Mouse (Mus musculus) midbrain, embryonic 16.5 days (tissue): ENCODE data around the gene Rnps1. TPM values are rescaled to one million over a fixed set of nuclear protein-coding genes. Genes with fewer than 3 reads are reported as not detected.
A peak's percentile ranks its signal among the peaks of the same experiment; 100 is the strongest.

Experiments
- ATAC-seq: fragments of 200-750 bp; cut with Nextera tagmentation; 2 replicates; pipeline ENCODE4 v1.8.0; 2017; ENCODE audit warnings: moderate TSS enrichment
- H3K27ac ChIP-seq: fragments of 300-500 bp; sonication (generic); 2 replicates; pipeline ENCODE4 v1.5.1; 2014; ENCODE audit warnings: mild to moderate bottlenecking, low read length, mixed read lengths
- H3K27me3 ChIP-seq: fragments of 300-500 bp; sonication (generic); 2 replicates; pipeline ENCODE4 v1.6.1; 2014; ENCODE audit warnings: low read depth, low read length, mixed read lengths; ENCODE audit not compliant: control insufficient read depth, insufficient read depth
- H3K36me3 ChIP-seq: fragments of 300-500 bp; sonication (generic); 2 replicates; pipeline ENCODE4 v1.6.1; 2014; ENCODE audit warnings: mild to moderate bottlenecking, low read length, moderate library complexity, mixed read lengths; ENCODE audit not compliant: control insufficient read depth, insufficient read depth
- H3K4me1 ChIP-seq: fragments of 300-500 bp; sonication (generic); 2 replicates; pipeline ENCODE4 v1.6.1; 2014; ENCODE audit warnings: mild to moderate bottlenecking, low read length, mixed read lengths; ENCODE audit not compliant: control insufficient read depth, insufficient read depth
- H3K4me2 ChIP-seq: fragments of 300-500 bp; sonication (generic); 2 replicates; pipeline ENCODE4 v1.6.1; 2014; ENCODE audit warnings: mild to moderate bottlenecking, low read length, mixed read lengths
- H3K4me3 ChIP-seq: fragments of 300-500 bp; sonication (generic); 2 replicates; pipeline ENCODE4 v1.5.1; 2014; ENCODE audit warnings: low read depth, mild to moderate bottlenecking, low read length, moderate library complexity, mixed read lengths
- H3K9ac ChIP-seq: fragments of 300-500 bp; sonication (generic); 2 replicates; pipeline ENCODE4 v1.6.1; 2014; ENCODE audit warnings: low read depth, low read length, mixed read lengths
- H3K9me3 ChIP-seq: fragments of 300-500 bp; sonication (generic); replicated peaks from 2 replicates; pipeline ENCODE4 v1.6.1; 2014; ENCODE audit warnings: mild to moderate bottlenecking, low read length, mixed read lengths; ENCODE audit not compliant: control insufficient read depth, poor library complexity, severe bottlenecking
- WGBS: fragments of 180-500 bp; shearing (Covaris S2); extraction: QIAGEN DNeasy Blood & Tissue Kit; methylation state at CpG from one replicate; pipeline ENCODE4 v1.1.7; 2014; 5-methylcytosine and 5-hydroxymethylcytosine counted together
- polyA plus RNA-seq: library from polyadenylated mRNA; unstranded; fragments of >200 nt; fragmentation: Nextera tagmentation; extraction: Ambion mirVana; gene quantifications from 2 replicates; pipeline ENCODE4 v1.2.1, GENCODE M21; 2015

The Rnps1 gene
- polyA plus RNA-seq, 1 experiment from 2014 or later: 365 TPM

DNA sequence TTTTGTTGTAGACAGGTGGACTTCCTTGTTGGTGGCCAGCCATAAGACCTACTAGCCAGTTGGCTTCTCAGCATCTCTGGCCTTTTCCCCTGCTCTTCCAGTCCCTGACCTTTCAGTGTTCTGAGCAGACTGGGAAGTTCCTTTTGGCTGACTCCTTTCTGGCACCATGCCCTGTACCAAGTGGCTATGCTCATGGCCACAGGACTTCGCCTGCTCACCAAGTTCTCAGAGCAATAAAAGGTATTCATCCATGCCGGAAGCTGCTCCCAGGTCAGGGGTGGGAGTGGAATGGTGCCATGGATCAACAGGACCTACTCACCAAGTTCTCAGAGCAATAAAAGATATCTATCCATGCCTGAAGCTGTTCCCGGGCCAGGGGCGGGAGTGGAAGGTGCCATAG, 58.1 kb downstream of the Rnps1 start:
- ATAC-seq: no peak
- H3K36me3 ChIP-seq: peaks cover 22% of the 10 kb centered on the region
- 88% methylated on average over 4 of the region's 4 CpGs for WGBS

DNA sequence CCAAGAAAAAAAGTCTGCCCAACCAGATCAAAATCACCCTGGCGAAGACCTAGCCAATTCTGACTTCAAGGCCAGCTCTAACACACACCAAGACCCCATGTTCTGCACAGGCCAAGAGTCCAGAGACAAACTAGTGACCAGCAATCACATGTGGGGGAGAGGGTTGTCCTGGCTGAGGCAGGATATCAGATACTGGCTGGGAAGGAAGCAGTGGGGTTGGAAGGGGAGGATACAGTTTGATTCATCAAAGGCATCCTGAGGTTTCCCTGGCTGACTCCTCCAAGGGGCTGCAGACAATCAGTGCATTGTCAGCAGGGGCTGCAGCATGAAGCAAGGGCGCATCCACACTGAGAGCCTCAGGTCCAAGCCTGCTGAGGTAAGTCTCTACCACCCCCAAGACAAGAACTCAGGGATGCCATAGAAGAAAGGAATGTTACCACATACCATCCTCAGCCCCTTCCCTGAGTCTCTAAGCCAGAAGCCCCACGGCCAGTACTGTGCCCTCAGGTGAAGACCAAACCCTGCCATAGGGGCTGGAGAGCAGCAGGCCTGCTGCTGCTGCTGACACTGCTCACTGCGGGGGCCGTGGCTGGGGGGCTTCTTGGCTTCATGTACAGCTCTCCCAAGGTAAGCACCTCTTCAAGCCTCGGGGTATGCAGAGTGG, 59.4 kb downstream of the Rnps1 start, which contains the start of gene Bricd5:
Gene Bricd5 (plus strand): TSS at position 273 of the 664 bp plus-strand sequence.
- Histone ChIP-seq H3K4me2 (peak within 1 kb of the TSS; percentile 99; the same call in 1 of the 2 replicates), H3K27ac (no peak within 1 kb of the TSS), H3K36me3 (peaks cover 22% of the 10 kb centered on the region), H3K27me3 (no peaks in the 10 kb centered on the region), H3K9me3 (no peaks in the 10 kb centered on the region), H3K4me3 (no peak within 1 kb of the TSS), H3K4me1 (peaks cover 32% of the 10 kb centered on the region), H3K9ac (no peak within 1 kb of the TSS)
- WGBS: 80% methylated on average over 6 of the region's 6 CpGs
- no peak for ATAC-seq

More for the DNA sequence above, 58.1 kb downstream of the Rnps1 start:
- Histone ChIP-seq H3K4me3 (no peak overlapping the region), H3K27ac (no peak overlapping the region), H3K4me2 (peak overlapping the region; percentile 99; the same call in 1 of the 2 replicates), H3K27me3 (no peaks in the 10 kb centered on the region), H3K4me1 (peaks cover 23% of the 10 kb centered on the region), H3K9me3 (no peaks in the 10 kb centered on the region), H3K9ac (no peak overlapping the region)

DNA sequence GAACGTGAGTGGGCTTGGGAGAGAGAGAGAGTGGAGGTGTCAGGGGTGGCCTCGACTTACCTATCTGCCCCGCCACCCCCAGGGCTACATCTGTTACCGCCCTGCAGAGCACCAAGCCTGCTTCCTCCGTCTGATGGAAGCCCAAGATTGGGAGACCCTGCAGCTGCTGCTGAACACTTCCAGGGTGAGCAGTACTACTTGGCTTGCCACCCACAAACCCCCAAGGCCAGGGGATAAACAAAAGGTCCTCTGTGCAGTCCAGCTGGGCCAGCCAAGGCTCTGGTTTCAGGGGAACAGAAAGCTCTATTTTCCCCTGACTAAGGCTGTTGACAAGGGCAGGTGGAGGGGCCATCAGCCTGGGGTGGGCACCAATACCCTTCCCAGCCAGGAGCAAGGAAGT, 60.2 kb downstream of the Rnps1 start:
- Histone ChIP-seq H3K9ac (no peak overlapping the region), H3K36me3 (peaks cover 22% of the 10 kb centered on the region), H3K4me2 (no peak overlapping the region), H3K27ac (no peak overlapping the region), H3K27me3 (no peaks in the 10 kb centered on the region), H3K4me3 (no peak overlapping the region), H3K4me1 (peaks cover 32% of the 10 kb centered on the region), H3K9me3 (no peaks in the 10 kb centered on the region)
- ATAC-seq: no peak
- 89% methylated on average over 5 of the region's 5 CpGs for WGBS

Other genes starting within 250 kb of the Rnps1 start
- 1,371 and 1,629 TPM in 2 replicates for gene Atp6v0c, start 244.9 kb upstream of the Rnps1 start, polyA plus RNA-seq
- 30.6 and 30.8 TPM in 2 replicates for gene Tbc1d24, start 209.0 kb upstream of the Rnps1 start, polyA plus RNA-seq
- gene Ntn3, start 205.0 kb upstream of the Rnps1 start, polyA plus RNA-seq: 3.9 and 4.4 TPM in 2 replicates
- gene Tedc2, start 193.7 kb upstream of the Rnps1 start, polyA plus RNA-seq: 9.2 and 9.5 TPM in 2 replicates
- gene Ccnf, start 163.1 kb upstream of the Rnps1 start, polyA plus RNA-seq: 12.7 and 12.9 TPM in 2 replicates
- 0.55 and 0.83 TPM in 2 replicates for gene Abca17, start 63.5 kb upstream of the Rnps1 start, polyA plus RNA-seq
- 35.0 and 37.6 TPM in 2 replicates for gene Abca3, start 62.6 kb upstream of the Rnps1 start, polyA plus RNA-seq
- 34.2 and 34.4 TPM in 2 replicates for gene Eci1, start 12.1 kb downstream of the Rnps1 start, polyA plus RNA-seq
- 7.9 and 9.9 TPM in 2 replicates for gene Dnase1l2, start 28.5 kb downstream of the Rnps1 start, polyA plus RNA-seq
- gene E4f1, start 55.7 kb downstream of the Rnps1 start, polyA plus RNA-seq: 46.4 and 50.2 TPM in 2 replicates
- gene Pgp, start 55.8 kb downstream of the Rnps1 start, polyA plus RNA-seq: 64.2 and 70.2 TPM in 2 replicates
- 0.40 TPM in 1 of 2 replicates, not detected in the other for gene Bricd5, start 59.3 kb downstream of the Rnps1 start, polyA plus RNA-seq
- 36.5 and 37.2 TPM in 2 replicates for gene Mlst8, start 64.5 kb downstream of the Rnps1 start, polyA plus RNA-seq
- 43.6 and 45.7 TPM in 2 replicates for gene Caskin1, start 74.0 kb downstream of the Rnps1 start, polyA plus RNA-seq
- 103 and 104 TPM in 2 replicates for gene Traf7, start 113.4 kb downstream of the Rnps1 start, polyA plus RNA-seq
- gene Rab26, start 119.6 kb downstream of the Rnps1 start, polyA plus RNA-seq: 9.1 and 14.7 TPM in 2 replicates
- gene Pkd1, start 135.3 kb downstream of the Rnps1 start, polyA plus RNA-seq: 20.1 and 22.4 TPM in 2 replicates
- gene Tsc2, start 218.1 kb downstream of the Rnps1 start, polyA plus RNA-seq: 72.4 and 85.0 TPM in 2 replicates
- 9.8 and 10.0 TPM in 2 replicates for gene Nthl1, start 218.1 kb downstream of the Rnps1 start, polyA plus RNA-seq
- gene Slc9a3r2, start 235.8 kb downstream of the Rnps1 start, polyA plus RNA-seq: 43.3 and 43.7 TPM in 2 replicates
- gene Npw, start 243.9 kb downstream of the Rnps1 start, polyA plus RNA-seq: 0.36 and 0.90 TPM in 2 replicates